Comparison of ENCODE assay signal across 22 mouse cellular contexts in the genomic region with DNA sequence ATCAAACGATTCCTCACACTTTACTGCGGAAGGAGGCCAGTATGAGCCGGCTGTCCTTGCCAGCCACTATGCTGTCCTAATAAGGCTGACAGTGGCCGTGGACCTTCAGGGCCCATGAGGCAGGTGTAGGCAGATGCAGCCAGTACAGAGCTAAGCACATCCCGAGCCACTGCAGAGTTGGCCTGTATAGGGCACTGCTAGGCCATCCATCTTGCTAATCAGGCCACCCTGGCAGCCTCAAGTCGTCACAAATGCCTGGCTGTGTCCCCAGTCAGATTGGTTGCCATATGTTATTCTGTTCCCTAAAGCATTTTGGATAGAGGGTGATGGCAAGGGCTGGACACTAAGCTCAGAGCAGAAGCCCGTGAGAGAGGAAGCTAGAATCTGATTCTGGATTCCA.
A peak's percentile ranks its signal among the peaks of the same experiment; 100 is the strongest.
DNase-seq lines count a peak whose midpoint lies in the region; ATAC-seq and TF ChIP-seq lines count a peak whose summit lies in the region.
"Had no signal": no experiment of that assay in that cellular context is flagged by ENCODE, and none has a peak within 500 bp of the region (broad histone marks: within the 10 kb centered on the region; RNA-seq: fewer than 3 reads in every experiment).

No protein-coding gene starts in this region.

- H3K27me3 ChIP-seq in hindbrain, embryonic 16.5 days (replicated peaks; ENCODE audit: control insufficient read depth, insufficient read depth, low read length) = no peaks in the 10 kb centered on the region
- H3K27me3 ChIP-seq in hindbrain, embryonic 12.5 days = no peaks in the 10 kb centered on the region
- H3K27me3 ChIP-seq in kidney, embryonic 16.5 days (ENCODE audit: insufficient read depth, low read length) = no peaks in the 10 kb centered on the region
- H3K27me3 ChIP-seq in liver, embryonic 12.5 days (replicated peaks) = no peaks in the 10 kb centered on the region
- H3K27me3 ChIP-seq: heart, embryonic 13.5 days; neural tube, embryonic 12.5 days had no signal

- DNase-seq in brain, embryonic 14.5 days (ENCODE audit: low read depth) = peak; percentile 17
- DNase-seq in cerebellum, adult 18-20 months = peak; percentile 77 to 84
- peak; percentile 68 to 76 for DNase-seq in cerebellum, postnatal 14 days
- DNase-seq: adrenal gland, postnatal 36 days; forebrain, postnatal 0 days; gastrocnemius, postnatal 25 days; kidney, adult 11 months; layer of hippocampus, adult 9-11 months; liver, postnatal 0 days; midbrain, embryonic 14.5 days; retina, postnatal 1 day; right cerebral cortex, postnatal 25 days; thymus, postnatal 25 days had no signal

- ATAC-seq in hindbrain, embryonic 16.5 days = peak; percentile 69
- ATAC-seq in hindbrain, embryonic 12.5 days (ENCODE audit: low FRiP score) = no peak
- no peak for ATAC-seq in kidney, embryonic 16.5 days (ENCODE audit: low FRiP score, low TSS enrichment)
- no peak for ATAC-seq in liver, embryonic 12.5 days
- ATAC-seq: forebrain, postnatal 0 days; liver, postnatal 0 days; lung, postnatal 0 days had no signal

- no peaks in the 10 kb centered on the region for H3K36me3 ChIP-seq in hindbrain, embryonic 16.5 days (ENCODE audit: control insufficient read depth, insufficient read depth, low read length)
- H3K36me3 ChIP-seq in hindbrain, embryonic 12.5 days = no peaks in the 10 kb centered on the region
- H3K36me3 ChIP-seq in kidney, embryonic 16.5 days (ENCODE audit: insufficient read depth, low read length) = no peaks in the 10 kb centered on the region
- no peaks in the 10 kb centered on the region for H3K36me3 ChIP-seq in liver, embryonic 12.5 days
- H3K36me3 ChIP-seq: embryonic facial prominence, embryonic 10.5 days; heart, embryonic 13.5 days; neural tube, embryonic 12.5 days had no signal

- no peak overlapping the region for H3K9ac ChIP-seq in hindbrain, embryonic 16.5 days (ENCODE audit: low read depth, low read length)
- no peak overlapping the region for H3K9ac ChIP-seq in hindbrain, embryonic 12.5 days
- H3K9ac ChIP-seq in kidney, embryonic 16.5 days (replicated peaks; ENCODE audit: low read length) = no peak overlapping the region
- no peak overlapping the region for H3K9ac ChIP-seq in liver, embryonic 12.5 days
- H3K9ac ChIP-seq: forebrain, postnatal 0 days; heart, embryonic 13.5 days; liver, postnatal 0 days; neural tube, embryonic 12.5 days had no signal

- no peak overlapping the region for H3K27ac ChIP-seq in hindbrain, embryonic 16.5 days (ENCODE audit: low read depth, low read length)
- H3K27ac ChIP-seq in hindbrain, embryonic 12.5 days = no peak overlapping the region
- no peak overlapping the region for H3K27ac ChIP-seq in kidney, embryonic 16.5 days (ENCODE audit: low read length)
- H3K27ac ChIP-seq in liver, embryonic 12.5 days = no peak overlapping the region
- H3K27ac ChIP-seq: embryonic facial prominence, embryonic 10.5 days; heart, embryonic 13.5 days; kidney, postnatal 0 days; neural tube, embryonic 12.5 days had no signal

- no peak for TF ChIP-seq CTCF in brain, embryonic 14.5 days (IDR thresholded peaks at IDR 0.05; ENCODE audit: borderline replicate concordance, extremely low read depth, insufficient read depth, insufficient read length)

- no peak for TF ChIP-seq POLR2A in brain, embryonic 14.5 days (IDR thresholded peaks at IDR 0.05; ENCODE audit: borderline replicate concordance, extremely low read depth, insufficient read depth, insufficient read length, poor library complexity, severe bottlenecking)

- no peaks in the 10 kb centered on the region; the same call in 1 of the 2 replicates for H3K4me1 ChIP-seq in hindbrain, embryonic 16.5 days (ENCODE audit: control insufficient read depth, insufficient read depth, low read depth, low read length)
- H3K4me1 ChIP-seq in hindbrain, embryonic 12.5 days = no peaks in the 10 kb centered on the region
- H3K4me1 ChIP-seq in kidney, embryonic 16.5 days (ENCODE audit: insufficient read depth, low read length) = no peaks in the 10 kb centered on the region
- H3K4me1 ChIP-seq in liver, embryonic 12.5 days = no peaks in the 10 kb centered on the region
- H3K4me1 ChIP-seq: embryonic facial prominence, embryonic 10.5 days; heart, embryonic 13.5 days; neural tube, embryonic 12.5 days had no signal

- H3K4me3 ChIP-seq in hindbrain, embryonic 16.5 days (ENCODE audit: low read length) = no peak overlapping the region
- H3K4me3 ChIP-seq in hindbrain, embryonic 12.5 days = no peak overlapping the region
- H3K4me3 ChIP-seq in kidney, embryonic 16.5 days (ENCODE audit: low read length) = no peak overlapping the region
- H3K4me3 ChIP-seq in liver, embryonic 12.5 days = no peak overlapping the region
- H3K4me3 ChIP-seq: embryonic facial prominence, embryonic 10.5 days; heart, embryonic 13.5 days; neural tube, embryonic 12.5 days had no signal

- no peak overlapping the region for H3K4me2 ChIP-seq in hindbrain, embryonic 16.5 days (ENCODE audit: low read length)
- no peak overlapping the region for H3K4me2 ChIP-seq in hindbrain, embryonic 12.5 days (replicated peaks)
- no peak overlapping the region for H3K4me2 ChIP-seq in kidney, embryonic 16.5 days (replicated peaks; ENCODE audit: low read depth, low read length)
- H3K4me2 ChIP-seq in liver, embryonic 12.5 days = no peak overlapping the region
- H3K4me2 ChIP-seq: heart, embryonic 13.5 days; neural tube, embryonic 12.5 days had no signal

- H3K9me3 ChIP-seq in hindbrain, embryonic 16.5 days (ENCODE audit: control insufficient read depth, low read length) = no peaks in the 10 kb centered on the region
- no peaks in the 10 kb centered on the region for H3K9me3 ChIP-seq in hindbrain, embryonic 12.5 days (replicated peaks)
- no peaks in the 10 kb centered on the region for H3K9me3 ChIP-seq in kidney, embryonic 16.5 days (ENCODE audit: low read length)
- 0 out of 2 replicates have a peak, but pooled peaks cover 12% of the 10 kb centered on the region for H3K9me3 ChIP-seq in liver, embryonic 12.5 days (replicated peaks)
- H3K9me3 ChIP-seq: embryonic facial prominence, embryonic 10.5 days; heart, embryonic 13.5 days; neural tube, embryonic 12.5 days had no signal

- WGBS in hindbrain, embryonic 16.5 days = 59% methylated on average over 7 of the region's 7 CpGs
- 69% methylated on average over 7 of the region's 7 CpGs for WGBS in hindbrain, embryonic 12.5 days
- 59% methylated on average over 7 of the region's 7 CpGs for WGBS in kidney, embryonic 16.5 days
- WGBS in liver, embryonic 12.5 days (ENCODE audit: insufficient replicate concordance) = 57% methylated on average over 7 of the region's 7 CpGs

Comparison
In these comparisons a context has a peak if more than half of its experiments do, and no peak if none do; other contexts are left out.
1. DNase-seq: peak in every context shown above with its lines; median percentile 80 in cerebellum, adult 18-20 months; 72 in cerebellum, postnatal 14 days; 17 in brain, embryonic 14.5 days.